Mouse (Mus musculus) small intestine, adult 2 months (tissue): ENCODE measurements around the gene Myo18a.

Source experiments
- CTCF ChIP-seq: fragments of 200-500 bp; IDR thresholded peaks from 2 replicates; pipeline ENCODE4 v1.5.1; 2012; ENCODE audit warnings: low read depth, mild to moderate bottlenecking, control low read depth, inconsistent platforms, low read length, moderate library complexity, mixed read lengths; ENCODE audit not compliant: insufficient replicate concordance, insufficient read length; ENCODE audit errors: extremely low read depth
- POLR2A ChIP-seq: fragments of 200-500 bp; IDR thresholded peaks from 2 replicates; pipeline ENCODE4 v1.6.1; 2012; ENCODE audit warnings: low read depth, mild to moderate bottlenecking, control low read depth, inconsistent platforms, low read length, moderate library complexity

DNA sequence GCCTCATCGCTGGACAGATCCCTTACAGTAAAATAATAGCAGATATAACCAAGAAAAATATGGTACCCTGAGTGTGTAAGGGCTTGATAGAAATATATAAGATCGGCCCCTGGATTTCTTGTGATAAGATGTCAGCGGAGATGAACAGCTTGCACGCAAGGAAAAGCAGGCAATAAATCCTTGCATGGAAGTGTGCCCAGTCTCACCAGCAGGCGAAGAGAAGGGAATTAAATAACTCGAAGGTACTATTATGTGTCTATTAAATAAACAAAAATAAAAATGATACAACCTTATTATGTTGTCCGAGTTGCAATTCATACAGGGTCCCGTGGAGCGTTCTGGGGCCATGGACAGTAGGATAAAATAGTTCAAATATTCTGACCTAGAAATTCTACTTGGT, 133.0 kb downstream of the Myo18a start:
- TF ChIP-seq CTCF, result no peak
- TF ChIP-seq POLR2A, result no peak
